Mouse (Mus musculus) neutrophil, adult 5-6 weeks (primary cell): ENCODE measurements around the gene Edc4. TPM values are rescaled to one million over a fixed set of nuclear protein-coding genes. Genes with fewer than 3 reads are reported as not detected.

Source experiments
- ATAC-seq: fragments of 151-379, 151-347 bp; 2 replicates; pipeline ENCODE4 v1.8.0; 2017; ENCODE audit warnings: mild to moderate bottlenecking, moderate TSS enrichment; ENCODE audit not compliant: insufficient number of reproducible peaks, poor library complexity, low FRiP score, severe bottlenecking; ENCODE audit errors: extremely low read depth
- total RNA-seq: library from RNA; stranded (forward); fragments of 200-1000 nt; gene quantifications from 2 replicates; pipeline ENCODE4 v1.2.3, GENCODE M21; 2017

The Edc4 gene
- total RNA-seq, 1 experiment from 2014 or later: 54.1 TPM

DNA sequence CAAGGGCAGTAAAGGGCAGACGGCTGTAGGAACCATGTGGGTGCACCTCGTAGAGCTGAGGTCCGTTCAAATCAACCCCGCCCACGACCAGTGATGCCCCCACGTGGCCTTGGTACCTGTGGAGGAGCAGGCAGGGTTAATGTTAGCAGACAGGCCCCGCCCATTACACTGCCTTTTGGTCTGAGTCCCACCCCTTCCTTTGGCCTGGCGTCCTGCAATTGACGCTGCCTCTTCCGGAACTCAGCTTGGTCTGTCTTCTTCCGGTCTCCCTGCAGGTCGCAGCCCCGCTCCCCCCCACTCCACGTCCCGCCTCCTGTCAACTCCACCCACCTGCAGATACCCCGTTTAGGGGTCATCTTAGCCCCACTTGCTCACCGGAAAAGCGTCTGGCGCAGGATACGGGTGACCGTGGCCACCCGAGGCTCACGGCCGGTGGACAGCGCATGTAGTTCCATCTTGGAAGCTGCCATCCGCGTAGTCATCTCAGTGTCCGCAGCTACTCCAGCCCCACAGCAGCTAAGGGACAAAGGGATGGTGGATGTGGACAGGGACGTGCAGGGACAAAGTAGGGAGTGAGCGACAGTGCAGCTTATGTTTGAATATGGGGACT lies 56.3 kb downstream of the Edc4 start:
- peak; percentile 82 for ATAC-seq

DNA sequence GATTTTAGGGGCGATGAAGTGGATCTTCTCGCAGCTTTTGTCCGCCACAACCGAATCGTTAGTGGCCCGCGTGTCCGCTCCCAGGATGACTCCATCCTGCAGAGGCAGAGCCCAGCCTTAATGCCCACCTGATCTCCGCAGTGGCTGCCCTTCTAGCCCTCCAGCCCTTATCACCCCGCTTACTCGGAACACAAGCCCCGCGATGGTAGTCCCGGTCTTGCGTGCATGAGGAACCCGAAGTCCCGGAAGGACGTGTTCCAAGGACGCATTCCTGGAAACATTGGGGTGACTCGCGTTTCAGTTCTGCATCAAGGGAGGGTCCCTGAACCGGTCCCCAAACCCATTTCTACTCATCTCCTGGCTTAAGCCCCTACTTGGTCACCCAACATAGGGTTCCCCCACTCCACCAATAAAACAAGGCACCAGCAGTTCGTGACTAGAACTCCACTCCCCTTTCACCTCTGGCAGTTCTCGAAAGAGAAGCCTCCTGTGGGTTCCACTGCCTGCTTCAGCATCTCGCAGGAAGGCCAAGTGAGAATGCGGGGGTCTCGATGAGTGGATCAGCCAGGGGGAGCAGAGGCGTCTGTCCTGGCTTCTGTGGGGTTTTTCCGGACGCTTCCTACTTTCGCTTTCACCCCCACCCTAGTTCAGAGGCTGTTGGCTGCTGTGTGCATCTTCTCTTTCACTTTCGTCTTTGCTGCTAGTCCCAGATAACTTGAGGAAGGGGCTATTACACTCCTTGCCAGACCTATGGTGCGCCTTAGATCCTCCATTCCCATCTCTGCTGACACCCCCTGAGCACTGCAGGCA lies 57.0 kb downstream of the Edc4 start:
- peak; percentile 25 for ATAC-seq

DNA sequence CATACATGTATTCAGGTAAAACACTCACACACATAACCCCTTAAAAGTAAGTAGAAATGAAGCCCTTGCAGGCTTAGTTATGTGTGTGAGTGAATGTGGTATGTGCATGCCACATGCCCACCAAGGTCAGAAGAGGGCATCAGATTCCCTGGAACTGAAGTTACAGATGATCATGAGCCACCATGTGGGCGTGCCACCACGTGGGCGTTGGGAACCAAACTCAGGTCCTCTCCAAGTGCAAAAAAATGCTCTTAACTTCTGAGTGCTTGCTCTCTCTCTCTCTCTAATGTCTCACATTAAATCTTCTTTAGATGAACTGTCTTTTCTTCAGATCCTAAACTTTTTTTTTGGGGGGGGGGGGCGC lies 57.6 kb downstream of the Edc4 start, which contains the start of gene Psmb10:
Gene Psmb10, minus strand, starts transcription at position 139 of the 364 bp plus-strand sequence.
- ATAC-seq: no peak

DNA sequence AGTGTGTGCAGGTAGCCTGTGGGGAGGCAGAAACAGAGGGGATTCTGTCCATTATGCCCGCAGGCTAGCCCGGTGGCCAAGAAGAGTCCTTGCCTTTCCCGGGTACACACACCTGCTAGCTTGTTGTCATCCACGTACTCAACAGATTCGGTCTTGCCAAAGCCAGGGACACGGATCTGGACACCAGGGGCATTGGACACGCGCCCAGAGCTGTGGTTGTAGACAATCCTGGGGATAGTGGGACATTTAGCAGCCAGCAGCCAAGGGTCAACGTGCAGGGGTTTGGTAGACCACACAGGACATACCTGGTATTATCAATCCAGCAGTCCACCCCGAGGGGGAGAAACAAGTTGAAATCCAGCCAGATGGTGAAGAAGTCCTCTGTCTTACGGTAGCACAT lies 61.3 kb downstream of the Edc4 start:
- ATAC-seq: no peak

DNA sequence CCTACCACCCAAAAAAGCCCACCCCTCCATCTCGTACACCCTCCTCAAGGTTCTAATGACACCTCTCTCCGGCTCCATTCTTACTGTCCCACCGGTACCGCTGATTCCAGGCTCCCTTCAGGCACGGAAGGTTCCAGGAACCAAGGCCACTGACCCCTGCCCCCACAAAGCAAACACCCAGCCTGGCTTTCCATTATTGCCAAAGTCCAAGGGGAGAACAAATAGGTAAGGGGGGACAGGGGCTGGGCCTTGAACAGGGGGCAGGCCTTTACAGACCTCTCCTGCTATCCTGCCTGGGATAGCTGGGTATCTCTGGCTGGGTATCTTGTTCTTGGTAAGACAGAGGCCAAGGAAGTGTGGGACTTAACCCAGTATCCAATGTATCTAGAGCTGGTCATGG lies 61.9 kb downstream of the Edc4 start:
- ATAC-seq: no peak

DNA sequence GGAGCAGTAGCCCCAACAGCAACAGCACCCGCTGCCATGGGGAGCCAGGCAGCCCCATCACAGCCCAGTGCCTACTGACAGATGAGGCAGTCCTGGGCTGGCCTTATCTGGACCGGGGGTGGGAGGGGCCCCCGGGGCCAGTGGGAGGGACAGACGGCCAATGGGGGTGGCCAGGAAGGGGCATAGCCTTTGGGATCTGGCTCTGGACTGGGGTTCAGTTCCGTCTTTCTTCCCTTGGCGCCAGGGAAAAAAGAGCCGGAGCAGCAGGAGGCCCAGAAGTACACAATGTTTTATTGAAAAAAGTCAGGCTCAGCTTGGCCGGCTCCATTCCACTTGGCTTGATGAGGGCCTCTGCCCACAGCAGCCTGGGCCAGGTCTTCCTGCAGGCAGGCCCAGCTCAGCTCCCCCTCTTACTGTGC lies 62.6 kb downstream of the Edc4 start, which contains the start of gene Lcat:
Gene Lcat, minus strand, starts transcription at position 62 of the 419 bp plus-strand sequence.
- ATAC-seq: no peak

Other genes with a start within 250 kb of the Edc4 start
- gene Ctcf, start 244.3 kb upstream of the Edc4 start, total RNA-seq: 140 and 147 TPM in 2 replicates
- not detected in 2 replicates for gene Agrp, start 243.5 kb upstream of the Edc4 start, total RNA-seq
- gene Carmil2, start 194.6 kb upstream of the Edc4 start, total RNA-seq: 27.5 and 29.7 TPM in 2 replicates
- gene Acd, start 179.8 kb upstream of the Edc4 start, total RNA-seq: 28.7 and 29.8 TPM in 2 replicates
- gene Pard6a, start 179.7 kb upstream of the Edc4 start, total RNA-seq: 3.8 and 4.7 TPM in 2 replicates
- not detected in 2 replicates for gene 4933405L10Rik, start 173.2 kb upstream of the Edc4 start, total RNA-seq
- gene Enkd1, start 172.7 kb upstream of the Edc4 start, total RNA-seq: 0.58 and 0.86 TPM in 2 replicates
- gene Gfod2, start 122.2 kb upstream of the Edc4 start, total RNA-seq: 1.6 and 3.6 TPM in 2 replicates
- 16.9 and 17.2 TPM in 2 replicates for gene Ranbp10, start 53.5 kb upstream of the Edc4 start, total RNA-seq
- gene Tsnaxip1, start 53.1 kb upstream of the Edc4 start, total RNA-seq: 1.3 and 1.5 TPM in 2 replicates
- 6.4 and 10.4 TPM in 2 replicates for gene Cenpt, start 27.6 kb upstream of the Edc4 start, total RNA-seq
- 16.3 and 16.6 TPM in 2 replicates for gene Thap11, start 25.7 kb upstream of the Edc4 start, total RNA-seq
- gene Nutf2, start 20.3 kb upstream of the Edc4 start, total RNA-seq: 18.9 and 23.7 TPM in 2 replicates
- gene Nrn1l, start 12.7 kb downstream of the Edc4 start, total RNA-seq: not detected in 2 replicates
- 16.8 and 17.8 TPM in 2 replicates for gene Pskh1, start 19.6 kb downstream of the Edc4 start, total RNA-seq
- 3.5 and 5.9 TPM in 2 replicates for gene Ctrl, start 53.0 kb downstream of the Edc4 start, total RNA-seq
- gene Psmb10, start 57.6 kb downstream of the Edc4 start, total RNA-seq: 56.2 and 67.8 TPM in 2 replicates
- gene Lcat, start 62.5 kb downstream of the Edc4 start, total RNA-seq: not detected in 2 replicates
- gene Slc12a4, start 85.2 kb downstream of the Edc4 start, total RNA-seq: 2.7 and 4.8 TPM in 2 replicates
- not detected in 2 replicates for gene Dpep3, start 98.5 kb downstream of the Edc4 start, total RNA-seq
- 19.4 and 19.6 TPM in 2 replicates for gene Dus2, start 110.5 kb downstream of the Edc4 start, total RNA-seq
- not detected in 2 replicates for gene Dpep2nb, start 125.1 kb downstream of the Edc4 start, total RNA-seq
- gene Ddx28, start 131.0 kb downstream of the Edc4 start, total RNA-seq: 7.2 and 7.7 TPM in 2 replicates
- 104 and 107 TPM in 2 replicates for gene Nfatc3, start 178.0 kb downstream of the Edc4 start, total RNA-seq